Mouse (Mus musculus): ENCODE measurements around the gene Pcgf2.

Pcgf2 gene

GRCm38 (mm10) chr11:97718281-97718860, 18.1 kb upstream of the Pcgf2 start:
- in situ Hi-C loops (cut with MboI; ENCODE audit: unreplicated experiment in 2 of 2), result loop anchor here in 1 of 2 experiments (25.0 kb wide), 1 partner anchor 1656 kb away; the partner anchor contains the start of gene Ube2z

GRCm38 (mm10) chr11:97717369-97718280, 17.3 kb upstream of the Pcgf2 start:
- in situ Hi-C loops (cut with MboI; ENCODE audit: unreplicated experiment in 2 of 2), result loop anchor here in 1 of 2 experiments (25.0 kb wide), 1 partner anchor 1655 kb away; the partner anchor contains the start of gene Ube2z

GRCm38 (mm10) chr11:97716021-97716420, 15.7 kb upstream of the Pcgf2 start:
- in situ Hi-C loops (cut with MboI; ENCODE audit: unreplicated experiment in 2 of 2), result loop anchor here in 1 of 2 experiments (25.0 kb wide), 1 partner anchor 1654 kb away; the partner anchor contains the start of gene Ube2z

GRCm38 (mm10) chr11:97714784-97715760, 14.8 kb upstream of the Pcgf2 start:
- in situ Hi-C loops (cut with MboI; ENCODE audit: unreplicated experiment in 2 of 2), result loop anchor here in 1 of 2 experiments (25.0 kb wide), 1 partner anchor 1653 kb away; the partner anchor contains the start of gene Ube2z

- in situ Hi-C loops (cut with MboI; ENCODE audit: unreplicated experiment in 2 of 2), result loop anchor here in 1 of 2 experiments (25.0 kb wide), 1 partner anchor 1652 kb away; the partner anchor contains the start of gene Ube2z
Measured at GRCm38 (mm10) chr11:97714356-97714755, 14.1 kb upstream of the Pcgf2 start.

- in situ Hi-C loops (cut with MboI; ENCODE audit: unreplicated experiment in 2 of 2), result loop anchor here in 1 of 2 experiments (25.0 kb wide), 1 partner anchor 1652 kb away; the partner anchor contains the start of gene Ube2z
Measured at GRCm38 (mm10) chr11:97713896-97714295, 13.6 kb upstream of the Pcgf2 start.

GRCm38 (mm10) chr11:97712286-97712685, 12.0 kb upstream of the Pcgf2 start:
- in situ Hi-C loops (cut with MboI; ENCODE audit: unreplicated experiment in 2 of 2), result loop anchor here in 1 of 2 experiments (25.0 kb wide), 1 partner anchor 1650 kb away; the partner anchor contains the start of gene Ube2z

- in situ Hi-C loops (cut with MboI; ENCODE audit: unreplicated experiment in 2 of 2), result loop anchor here in 1 of 2 experiments (25.0 kb wide), 1 partner anchor 1649 kb away; the partner anchor contains the start of gene Ube2z
Measured at GRCm38 (mm10) chr11:97711200-97711900, 11.1 kb upstream of the Pcgf2 start.

- in situ Hi-C loops (cut with MboI; ENCODE audit: unreplicated experiment in 2 of 2), result loop anchor here in 1 of 2 experiments (25.0 kb wide), 1 partner anchor 1648 kb away; the partner anchor contains the start of gene Ube2z
Measured at GRCm38 (mm10) chr11:97710067-97710466, 9.8 kb upstream of the Pcgf2 start.

GRCm38 (mm10) chr11:97703039-97703826, 2.9 kb upstream of the Pcgf2 start, which contains the start of gene Psmb3:
TSS of gene Psmb3 (plus strand) at chr11:97703399.
- in situ Hi-C loops (cut with MboI; ENCODE audit: unreplicated experiment in 2 of 2), result loop anchor here in 1 of 2 experiments (5.0 to 25.0 kb wide), 2 partner anchors 94 to 1641 kb away; partner anchors contain the start of genes Lasp1 and Ube2z

GRCm38 (mm10) chr11:97702393-97702745, 2.1 kb upstream of the Pcgf2 start:
- in situ Hi-C loops (cut with MboI; ENCODE audit: unreplicated experiment in 2 of 2), result loop anchor here in 1 of 2 experiments (5.0 to 25.0 kb wide), 2 partner anchors 95 to 1640 kb away; partner anchors contain the start of genes Lasp1 and Ube2z

GRCm38 (mm10) chr11:97701581-97702392, 1.5 kb upstream of the Pcgf2 start:
- in situ Hi-C loops (cut with MboI; ENCODE audit: unreplicated experiment in 2 of 2), result loop anchor here in 1 of 2 experiments (5.0 to 25.0 kb wide), 2 partner anchors 96 to 1639 kb away; partner anchors contain the start of genes Lasp1 and Ube2z

GRCm38 (mm10) chr11:97700746-97701580, 666 bp upstream of the Pcgf2 start:
- in situ Hi-C loops (cut with MboI; ENCODE audit: unreplicated experiment in 2 of 2), result loop anchor here in 1 of 2 experiments (5.0 to 25.0 kb wide), 2 partner anchors 96 to 1639 kb away; partner anchors contain the start of genes Lasp1 and Ube2z

GRCm38 (mm10) chr11:97699626-97700002, 683 bp downstream of the Pcgf2 start:
- in situ Hi-C loops (cut with MboI; ENCODE audit: unreplicated experiment in 2 of 2), result loop anchor here (5.0 to 25.0 kb wide), 5 partner anchors 33 to 1637 kb away; partner anchors contain the start of genes Lasp1 (in 1 of the 2) and Ube2z (in 1 of the 2)

GRCm38 (mm10) chr11:97698741-97699611, 1.3 kb downstream of the Pcgf2 start:
- in situ Hi-C loops (cut with MboI; ENCODE audit: unreplicated experiment in 2 of 2), result loop anchor here (5.0 to 10.0 kb wide), 3 partner anchors 33 to 224 kb away; no protein-coding TSS in a partner anchor
